Mouse (Mus musculus) lung, postnatal 0 days (tissue): Measurements from ENCODE around the gene Lrp1. TPM values are rescaled to one million over a fixed set of nuclear protein-coding genes. Genes with fewer than 3 reads are reported as not detected.

Source experiments
- ATAC-seq: fragments of 200-750 bp; cut with Nextera tagmentation; 2 replicates; pipeline ENCODE4 v1.8.0; 2017; ENCODE audit warnings: moderate library complexity
- DNase-seq: peaks from one replicate; pipeline ENCODE4 v3.0.0-alpha.2; 2016; ENCODE audit warnings: low spot score
- H3K27ac ChIP-seq: fragments of 300-500 bp; sonication (generic); 2 replicates; pipeline ENCODE4 v1.5.1; 2014; ENCODE audit warnings: antibody characterized with exemption, mild to moderate bottlenecking, low read length, mixed read lengths
- H3K27me3 ChIP-seq: fragments of 300-500 bp; sonication (generic); replicated peaks from 2 replicates; pipeline ENCODE4 v1.6.1; 2014; ENCODE audit warnings: low read length, mixed read lengths; ENCODE audit not compliant: insufficient read depth
- H3K36me3 ChIP-seq: fragments of 300-500 bp; sonication (generic); 2 replicates; pipeline ENCODE4 v1.6.1; 2014; ENCODE audit warnings: low read length, mixed read lengths; ENCODE audit not compliant: insufficient read depth
- H3K4me1 ChIP-seq: fragments of 300-500 bp; sonication (generic); 2 replicates; pipeline ENCODE4 v1.6.1; 2014; ENCODE audit warnings: antibody characterized with exemption, low read depth, low read length, mixed read lengths; ENCODE audit not compliant: insufficient read depth
- H3K4me2 ChIP-seq: fragments of 300-500 bp; sonication (generic); replicated peaks from 2 replicates; pipeline ENCODE4 v1.6.1; 2014; ENCODE audit warnings: low read depth, mild to moderate bottlenecking, low read length, moderate library complexity, mixed read lengths
- H3K4me3 ChIP-seq: fragments of 300-500 bp; sonication (generic); 2 replicates; pipeline ENCODE4 v1.5.1; 2014; ENCODE audit warnings: low read depth, low read length
- H3K9ac ChIP-seq: fragments of 300-500 bp; sonication (generic); replicated peaks from 2 replicates; pipeline ENCODE4 v1.6.1; 2014; ENCODE audit warnings: low read depth, mild to moderate bottlenecking
- H3K9me3 ChIP-seq: fragments of 300-500 bp; sonication (generic); 2 replicates; pipeline ENCODE4 v1.6.1; 2016; ENCODE audit warnings: low read length, mixed read lengths
- CTCF ChIP-seq: IDR thresholded peaks from 2 replicates; pipeline ENCODE4 v1.5.1; 2016; ENCODE audit warnings: antibody characterized with exemption, mild to moderate bottlenecking
- EP300 ChIP-seq: IDR thresholded peaks from 2 replicates; pipeline ENCODE4 v1.6.1; 2016; ENCODE audit warnings: antibody characterized with exemption, mild to moderate bottlenecking, control low read depth
- WGBS: fragments of 180-500 bp; shearing (Covaris S2); extraction: QIAGEN DNeasy Blood & Tissue Kit; methylation state at CpG from one replicate; pipeline ENCODE4 v1.1.7; 2014; 5-methylcytosine and 5-hydroxymethylcytosine counted together
- polyA plus RNA-seq: library from polyadenylated mRNA; unstranded; fragments of >200 nt; fragmentation: Nextera tagmentation; extraction: Ambion mirVana; gene quantifications from 2 replicates; pipeline ENCODE4 v1.2.1, GENCODE M21; 2015

Lrp1 gene
- polyA plus RNA-seq, 1 experiment from 2014 or later = 71.0 TPM

- Histone ChIP-seq H3K9me3 (no peaks in the 10 kb centered on the region), H3K27ac (no peak overlapping the region), H3K9ac (no peak overlapping the region), H3K4me2 (no peak overlapping the region), H3K4me3 (no peak overlapping the region), H3K4me1 (peaks cover 22% of the 10 kb centered on the region; the same call in 1 of the 2 replicates), H3K27me3 (no peaks in the 10 kb centered on the region; the same call in 1 of the 2 replicates), H3K36me3 (no peaks in the 10 kb centered on the region)
- DNase-seq = no peak
- TF ChIP-seq CTCF (no peak), EP300 (no peak)
- 88% methylated on average over 21 of the region's 26 CpGs for WGBS
- no peak for ATAC-seq
Observed at GRCm38 (mm10) chr10:127519041-127519701, 101.8 kb downstream of the Lrp1 start.

GRCm38 (mm10) chr10:127517941-127518340, 103.0 kb downstream of the Lrp1 start:
- H3K9me3 ChIP-seq = no peaks in the 10 kb centered on the region
- peaks cover 34% of the 10 kb centered on the region for H3K4me1 ChIP-seq
- ATAC-seq = no peak
- no peak for DNase-seq
- no peak overlapping the region for H3K9ac ChIP-seq
- no peak overlapping the region for H3K4me3 ChIP-seq
- no peak overlapping the region for H3K4me2 ChIP-seq
- no peaks in the 10 kb centered on the region for H3K36me3 ChIP-seq
- no peak for TF ChIP-seq EP300
- TF ChIP-seq CTCF = no peak
- 0 out of 2 replicates have a peak, but pooled peaks cover 4% of the 10 kb centered on the region for H3K27me3 ChIP-seq
- 88% methylated on average over 22 of the region's 22 CpGs for WGBS
- no peak overlapping the region for H3K27ac ChIP-seq

- Histone ChIP-seq H3K9ac (no peak overlapping the region), H3K27ac (peak overlapping the region; percentile 70), H3K4me2 (peak overlapping the region; percentile 41), H3K27me3 (peaks cover 9% of the 10 kb centered on the region; the same call in 1 of the 2 replicates), H3K4me1 (peaks cover 35% of the 10 kb centered on the region), H3K4me3 (no peak overlapping the region; the same call in 1 of the 2 replicates), H3K9me3 (no peaks in the 10 kb centered on the region), H3K36me3 (no peaks in the 10 kb centered on the region)
- TF ChIP-seq EP300 (peak; percentile 30; the same call in 1 of the 2 replicates), CTCF (no peak)
- DNase-seq (peak; percentile 73), ATAC-seq (peak; percentile 52)
- WGBS = 19% methylated on average over 28 of the region's 30 CpGs
Observed at GRCm38 (mm10) chr10:127516576-127517260, 104.2 kb downstream of the Lrp1 start.

GRCm38 (mm10) chr10:127515983-127516459, 104.9 kb downstream of the Lrp1 start:
- H3K36me3 ChIP-seq = no peaks in the 10 kb centered on the region
- no peak overlapping the region for H3K4me3 ChIP-seq
- peaks cover 30% of the 10 kb centered on the region for H3K4me1 ChIP-seq
- ATAC-seq = no peak
- no peak overlapping the region for H3K9ac ChIP-seq
- H3K4me2 ChIP-seq = peak overlapping the region; percentile 41
- no peak for TF ChIP-seq CTCF
- TF ChIP-seq EP300 = no peak
- 45% methylated on average over 8 of the region's 8 CpGs for WGBS
- H3K27ac ChIP-seq = peak overlapping the region; percentile 70
- H3K9me3 ChIP-seq = no peaks in the 10 kb centered on the region
- peaks cover 16% of the 10 kb centered on the region; the same call in 1 of the 2 replicates for H3K27me3 ChIP-seq
- no peak for DNase-seq

GRCm38 (mm10) chr10:127515271-127515982, 105.5 kb downstream of the Lrp1 start:
- DNase-seq (no peak), ATAC-seq (no peak)
- Histone ChIP-seq H3K4me2 (peak overlapping the region; percentile 41), H3K9me3 (no peaks in the 10 kb centered on the region), H3K27ac (peak overlapping the region; percentile 70), H3K4me3 (peak overlapping the region; percentile 24), H3K36me3 (no peaks in the 10 kb centered on the region), H3K9ac (no peak overlapping the region), H3K27me3 (peaks cover 19% of the 10 kb centered on the region; the same call in 1 of the 2 replicates), H3K4me1 (peaks cover 28% of the 10 kb centered on the region)
- 38% methylated on average over 9 of the region's 9 CpGs for WGBS
- TF ChIP-seq EP300 (no peak), CTCF (no peak)

GRCm38 (mm10) chr10:127514764-127515163, 106.2 kb downstream of the Lrp1 start, which contains the start of gene Ndufa4l2:
Gene Ndufa4l2, plus strand, starts transcription at chr10:127514967.
- 20% methylated on average over 4 of the region's 6 CpGs for WGBS
- H3K4me2 ChIP-seq = peak within 1 kb of the TSS; percentile 91
- ATAC-seq = peak; percentile 13; the same call in 1 of the 2 replicates
- H3K9ac ChIP-seq = no peak within 1 kb of the TSS
- TF ChIP-seq EP300 (no peak), CTCF (no peak)
- DNase-seq = no peak
- no peaks in the 10 kb centered on the region for H3K9me3 ChIP-seq
- H3K4me1 ChIP-seq = peaks cover 28% of the 10 kb centered on the region
- peaks cover 19% of the 10 kb centered on the region; the same call in 1 of the 2 replicates for H3K27me3 ChIP-seq
- peak within 1 kb of the TSS; percentile 70 for H3K27ac ChIP-seq
- H3K4me3 ChIP-seq = peak within 1 kb of the TSS; percentile 24
- no peaks in the 10 kb centered on the region for H3K36me3 ChIP-seq
